Mouse (Mus musculus) layer of hippocampus, adult 11-12 months (tissue): ENCODE results near the gene Vwce.

Source experiments
- DNase-seq: peaks from one replicate; pipeline ENCODE4 v3.0.0; 2022; ENCODE audit warnings: low spot score

The Vwce gene

GRCm38 (mm10) chr19:10691660-10692059 lies 57.6 kb downstream of the Vwce start:
- no peak for DNase-seq

GRCm38 (mm10) chr19:10692361-10692760 lies 58.3 kb downstream of the Vwce start:
- DNase-seq, result no peak

GRCm38 (mm10) chr19:10693926-10694682 lies 60.1 kb downstream of the Vwce start:
- no peak for DNase-seq

- DNase-seq, result no peak
Measured at GRCm38 (mm10) chr19:10695801-10696200, 61.8 kb downstream of the Vwce start.

GRCm38 (mm10) chr19:10698131-10698991 lies 64.3 kb downstream of the Vwce start:
- no peak for DNase-seq

- no peak for DNase-seq
Measured at GRCm38 (mm10) chr19:10699851-10700250, 65.8 kb downstream of the Vwce start.

- DNase-seq, result no peak
Measured at GRCm38 (mm10) chr19:10701013-10701726, 67.2 kb downstream of the Vwce start.

GRCm38 (mm10) chr19:10702125-10702524 lies 68.1 kb downstream of the Vwce start:
- no peak for DNase-seq

GRCm38 (mm10) chr19:10703470-10703869 lies 69.5 kb downstream of the Vwce start:
- no peak for DNase-seq

GRCm38 (mm10) chr19:10707087-10707875 lies 73.3 kb downstream of the Vwce start:
- DNase-seq, result no peak

GRCm38 (mm10) chr19:10707881-10708280 lies 73.9 kb downstream of the Vwce start:
- no peak for DNase-seq

GRCm38 (mm10) chr19:10708900-10709299 lies 74.9 kb downstream of the Vwce start:
- no peak for DNase-seq

- peak; percentile 100 for DNase-seq
Measured at GRCm38 (mm10) chr19:10709360-10710087, 75.5 kb downstream of the Vwce start.

- peak; percentile 82 for DNase-seq
Measured at GRCm38 (mm10) chr19:10710088-10710511, 76.1 kb downstream of the Vwce start.

GRCm38 (mm10) chr19:10710751-10711150 lies 76.7 kb downstream of the Vwce start:
- DNase-seq, result no peak

GRCm38 (mm10) chr19:10712194-10712593 lies 78.2 kb downstream of the Vwce start:
- DNase-seq, result no peak

GRCm38 (mm10) chr19:10712646-10713045 lies 78.6 kb downstream of the Vwce start:
- no peak for DNase-seq

GRCm38 (mm10) chr19:10713551-10713950 lies 79.5 kb downstream of the Vwce start:
- DNase-seq, result no peak

GRCm38 (mm10) chr19:10714168-10714567 lies 80.2 kb downstream of the Vwce start:
- no peak for DNase-seq

- DNase-seq, result peak; percentile 73
Measured at GRCm38 (mm10) chr19:10714682-10715475, 80.9 kb downstream of the Vwce start.
